Mouse (Mus musculus) myocyte (in vitro differentiated cells): ENCODE results near the gene Sectm1a. TPM values are rescaled to one million over a fixed set of nuclear protein-coding genes. Genes with fewer than 3 reads are reported as not detected.

Experiments used
- H3K27me3 ChIP-seq: one replicate; pipeline ENCODE4 v1.6.1; 2011; ENCODE audit not compliant: control insufficient read depth, insufficient read depth, insufficient read length
- H3K36me3 ChIP-seq: one replicate; pipeline ENCODE4 v1.6.1; 2011; ENCODE audit not compliant: control insufficient read depth, insufficient read depth
- H3K4me2 ChIP-seq: one replicate; pipeline ENCODE4 v1.6.1; 2011; ENCODE audit warnings: low read depth, control low read depth
- H3K4me3 ChIP-seq: one replicate; pipeline ENCODE4 v1.5.1; 2011; ENCODE audit warnings: mild to moderate bottlenecking, control low read depth, moderate library complexity
- H3K79me2 ChIP-seq: one replicate; pipeline ENCODE4 v1.6.1; 2011; ENCODE audit not compliant: control insufficient read depth, insufficient read depth
- H3ac ChIP-seq: one replicate; pipeline ENCODE4 v1.6.1; 2011; ENCODE audit not compliant: control insufficient read depth, insufficient read length
- CEBPB ChIP-seq: IDR thresholded peaks from 2 replicates; pipeline ENCODE4 v1.6.1; 2011; ENCODE audit warnings: mild to moderate bottlenecking, moderate library complexity; ENCODE audit not compliant: poor library complexity, insufficient read depth, severe bottlenecking
- E2F4 ChIP-seq: IDR thresholded peaks from one replicate; pipeline ENCODE4 v1.6.1; 2011; ENCODE audit warnings: mild to moderate bottlenecking, control low read depth, moderate library complexity; ENCODE audit not compliant: insufficient read depth
- MAX ChIP-seq: IDR thresholded peaks from one replicate; pipeline ENCODE4 v1.6.1; 2011; ENCODE audit warnings: low read depth, mild to moderate bottlenecking, control low read depth
- MYOD1 ChIP-seq, 3 experiments: IDR thresholded peaks; one replicate each; pipeline ENCODE4 v1.6.1; 2011; ENCODE audit warnings: control low read depth in 2 of 3, low read depth in 2 of 3, mild to moderate bottlenecking in 2 of 3, moderate library complexity in 1 of 3; ENCODE audit not compliant: insufficient read length in 2 of 3, control insufficient read depth in 1 of 3
- MYOG ChIP-seq, 3 experiments: IDR thresholded peaks; one replicate each; pipeline ENCODE4 v1.6.1; 2011; ENCODE audit warnings: control low read depth in 2 of 3, low read depth in 2 of 3, mild to moderate bottlenecking in 2 of 3; ENCODE audit not compliant: insufficient read length in 2 of 3, control insufficient read depth in 1 of 3, insufficient read depth in 1 of 3
- POLR2A ChIP-seq: IDR thresholded peaks from one replicate; pipeline ENCODE4 v1.6.1; 2011; ENCODE audit warnings: low read depth, mild to moderate bottlenecking, control low read depth, moderate library complexity; ENCODE audit not compliant: insufficient read length
- POLR2AphosphoS2 ChIP-seq: IDR thresholded peaks from one replicate; pipeline ENCODE4 v1.6.1; 2011; ENCODE audit warnings: low read depth, control low read depth; ENCODE audit not compliant: insufficient read length
- REST ChIP-seq: IDR thresholded peaks from one replicate; pipeline ENCODE4 v1.6.1; 2011; ENCODE audit warnings: mild to moderate bottlenecking, control low read depth, moderate library complexity; ENCODE audit not compliant: insufficient read depth, insufficient read length
- SRF ChIP-seq: IDR thresholded peaks from one replicate; pipeline ENCODE4 v1.6.1; 2011; ENCODE audit warnings: low read depth; ENCODE audit not compliant: control insufficient read depth, insufficient read length
- TCF12 ChIP-seq: IDR thresholded peaks from one replicate; pipeline ENCODE4 v1.6.1; 2011; ENCODE audit warnings: mild to moderate bottlenecking, control low read depth; ENCODE audit not compliant: poor library complexity, insufficient read depth, severe bottlenecking
- TCF3 ChIP-seq: IDR thresholded peaks from one replicate; pipeline ENCODE4 v1.6.1; 2011; ENCODE audit warnings: low read depth, control low read depth; ENCODE audit not compliant: insufficient read length
- USF1 ChIP-seq: IDR thresholded peaks from one replicate; pipeline ENCODE4 v1.6.1; 2011; ENCODE audit warnings: low read depth, mild to moderate bottlenecking, control low read depth, moderate library complexity
- polyA plus RNA-seq: library from polyadenylated mRNA; unstranded; fragments of >200 nt; fragmentation: generic; extraction: Trizol; gene quantifications from one replicate; pipeline ENCODE4 v1.2.1, GENCODE M21; 2012; ENCODE audit warnings: missing spikeins

Gene Sectm1a
- polyA plus RNA-seq, 1 experiment, result 0.12 TPM

DNA sequence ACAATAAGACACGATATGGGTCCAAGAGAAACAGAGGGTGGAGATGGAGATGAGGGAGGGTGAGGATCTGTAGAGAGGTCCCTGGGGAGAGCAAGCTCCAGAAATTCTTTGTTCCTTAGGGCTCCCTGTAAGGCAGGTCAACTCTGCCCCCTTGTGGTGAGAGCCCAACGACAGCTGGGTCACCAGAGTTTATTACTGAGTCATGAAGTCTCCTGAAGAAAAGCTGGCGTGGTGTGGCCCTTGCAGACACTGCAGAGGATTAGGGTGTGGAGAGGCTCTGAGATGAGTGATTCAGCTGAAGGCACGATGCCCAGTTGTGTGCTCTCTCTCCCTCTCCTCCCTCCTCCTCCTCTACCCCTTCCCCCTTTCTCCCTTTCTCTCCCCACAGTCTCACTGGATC lies 39.8 kb downstream of the Sectm1a start:
- Histone ChIP-seq H3K4me2 (peak overlapping the region; percentile 52), H3K36me3 (no peaks in the 10 kb centered on the region), H3ac (no peak overlapping the region), H3K27me3 (peaks cover 22% of the 10 kb centered on the region), H3K79me2 (no peaks in the 10 kb centered on the region), H3K4me3 (no peak overlapping the region)
- TF ChIP-seq MYOG (IDR thresholded peaks at IDR 0.05; ENCODE audit: control insufficient read depth in 1 of 3, insufficient read depth in 1 of 3, insufficient read length in 2 of 3, low read depth in 2 of 3), result peak in 1 of 3 experiments; percentile 66
- no peak for TF ChIP-seq POLR2A
- no peak for TF ChIP-seq POLR2AphosphoS2
- no peak for TF ChIP-seq USF1
- TF ChIP-seq MAX, result no peak
- peak; percentile 28 for TF ChIP-seq TCF12
- TF ChIP-seq SRF, result no peak
- TF ChIP-seq MYOD1 (IDR thresholded peaks at IDR 0.05; ENCODE audit: control insufficient read depth in 1 of 3, insufficient read length in 2 of 3, low read depth in 2 of 3), result peak; percentile 50 to 63 (median 59)
- no peak for TF ChIP-seq E2F4
- no peak for TF ChIP-seq TCF3
- TF ChIP-seq REST, result no peak
- TF ChIP-seq CEBPB, result no peak

DNA sequence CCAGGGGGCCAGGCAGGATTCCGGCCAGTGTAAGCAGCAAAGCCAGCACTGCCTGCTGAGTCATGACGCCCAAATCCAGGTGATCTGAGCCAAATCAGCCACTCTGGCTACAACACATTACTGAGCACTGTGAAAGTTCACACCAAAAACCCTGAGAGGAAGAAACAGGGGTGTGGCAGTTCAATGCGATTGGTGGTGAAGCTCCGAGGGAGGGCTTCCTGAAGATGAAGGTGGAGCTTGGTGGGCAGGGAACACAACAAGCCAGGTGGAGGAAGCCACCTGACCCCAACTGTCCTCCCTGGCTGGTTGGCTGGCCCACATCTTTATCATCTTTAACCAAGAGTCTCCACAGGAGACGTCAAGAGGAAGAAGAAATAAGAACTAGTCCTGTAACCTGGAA lies 41.7 kb downstream of the Sectm1a start, which contains the start of gene Cd7:
Gene Cd7 (minus strand): TSS at position 117 of the 400 bp plus-strand sequence.
- Histone ChIP-seq H3K27me3 (peaks cover 29% of the 10 kb centered on the region), H3K4me3 (no peak within 1 kb of the TSS), H3K4me2 (no peak within 1 kb of the TSS), H3K79me2 (no peaks in the 10 kb centered on the region), H3K36me3 (no peaks in the 10 kb centered on the region), H3ac (no peak within 1 kb of the TSS)
- no peak for TF ChIP-seq SRF
- no peak for TF ChIP-seq REST
- no peak for TF ChIP-seq POLR2AphosphoS2

DNA sequence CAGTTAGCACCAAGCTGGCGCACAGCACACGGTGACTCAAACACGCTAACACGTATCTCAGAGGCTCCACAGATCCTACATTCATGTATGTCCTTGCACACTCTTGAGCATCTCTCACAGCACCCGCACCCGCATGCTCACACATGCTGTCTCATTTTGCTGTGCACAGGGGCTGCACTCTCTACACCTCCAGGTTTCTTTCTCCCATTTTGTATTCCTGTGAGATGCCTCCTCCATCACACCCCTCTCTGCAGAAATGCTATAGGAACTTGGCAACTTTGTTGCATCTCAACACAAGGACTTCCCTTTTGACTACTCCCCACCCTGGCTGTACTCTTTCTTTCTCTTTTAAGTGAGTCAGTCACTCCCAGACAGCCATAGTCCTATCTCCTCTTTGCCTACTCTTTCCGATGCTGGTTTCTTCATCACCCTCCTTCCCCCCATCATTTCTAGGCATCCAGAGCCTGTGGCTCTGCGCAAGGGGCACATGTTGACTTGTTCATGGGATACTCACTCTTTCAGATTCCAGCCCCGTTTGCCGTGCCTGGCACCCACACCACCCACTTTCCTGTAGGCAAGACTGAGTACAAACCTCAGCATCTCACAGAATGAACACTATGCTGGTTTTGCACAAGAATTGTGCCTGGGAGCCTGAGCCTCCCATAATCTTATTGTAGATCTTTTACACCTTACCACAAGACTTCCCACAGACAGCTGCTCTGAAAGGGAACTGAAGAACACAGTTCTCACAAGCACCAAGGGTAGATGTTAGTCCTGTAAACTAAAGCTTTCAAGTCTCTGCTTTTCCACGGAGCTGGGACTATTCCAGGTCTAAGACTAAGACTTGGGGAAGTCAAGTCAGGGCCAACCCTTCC lies 42.4 kb downstream of the Sectm1a start:
- H3K27me3 ChIP-seq, result peaks cover 29% of the 10 kb centered on the region
- no peak for TF ChIP-seq MYOD1 (IDR thresholded peaks at IDR 0.05; ENCODE audit: control insufficient read depth in 1 of 3, insufficient read length in 2 of 3, low read depth in 2 of 3)
- no peak for TF ChIP-seq POLR2AphosphoS2
- no peak for TF ChIP-seq MYOG (IDR thresholded peaks at IDR 0.05; ENCODE audit: control insufficient read depth in 1 of 3, insufficient read depth in 1 of 3, insufficient read length in 2 of 3, low read depth in 2 of 3)
- TF ChIP-seq TCF3, result no peak
- TF ChIP-seq USF1, result no peak
- no peak for TF ChIP-seq SRF
- no peak for TF ChIP-seq E2F4
- TF ChIP-seq POLR2A, result no peak
- TF ChIP-seq MAX, result no peak
- no peak for TF ChIP-seq REST
- TF ChIP-seq CEBPB, result no peak
- TF ChIP-seq TCF12, result no peak

DNA sequence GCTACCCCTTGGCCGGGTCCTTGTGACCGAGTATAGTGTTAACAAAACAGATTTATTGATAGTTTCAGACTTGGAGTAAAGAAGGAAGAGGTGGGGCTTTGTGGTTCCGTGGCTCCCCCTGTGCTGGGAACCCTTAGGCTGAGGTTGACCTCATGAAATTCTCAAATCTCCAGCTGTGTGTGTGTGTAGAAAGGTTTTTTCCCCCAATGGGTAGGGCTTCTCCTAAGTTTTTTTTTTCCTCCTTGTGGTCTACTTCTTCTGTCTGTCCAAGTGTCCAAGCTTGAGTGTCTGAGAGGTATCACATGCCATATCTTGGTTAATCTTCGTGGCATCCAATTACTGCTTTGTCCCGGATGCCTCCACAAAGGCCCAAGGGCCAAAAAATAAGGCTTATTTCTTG lies 47.9 kb downstream of the Sectm1a start:
- no peak overlapping the region for H3K4me3 ChIP-seq
- no peaks in the 10 kb centered on the region for H3K79me2 ChIP-seq
- no peak overlapping the region for H3K4me2 ChIP-seq
- H3K36me3 ChIP-seq, result no peaks in the 10 kb centered on the region
- no peak for TF ChIP-seq REST
- no peak for TF ChIP-seq MAX
- no peak for TF ChIP-seq TCF12
- no peak for TF ChIP-seq USF1
- no peak for TF ChIP-seq MYOG (IDR thresholded peaks at IDR 0.05; ENCODE audit: control insufficient read depth in 1 of 3, insufficient read depth in 1 of 3, insufficient read length in 2 of 3, low read depth in 2 of 3)
- TF ChIP-seq POLR2AphosphoS2, result no peak
- no peak for TF ChIP-seq E2F4
- TF ChIP-seq CEBPB, result no peak
- TF ChIP-seq TCF3, result no peak
- no peak for TF ChIP-seq POLR2A
- no peak for TF ChIP-seq SRF
- TF ChIP-seq MYOD1 (IDR thresholded peaks at IDR 0.05; ENCODE audit: control insufficient read depth in 1 of 3, insufficient read length in 2 of 3, low read depth in 2 of 3), result no peak
- peaks cover 36% of the 10 kb centered on the region for H3K27me3 ChIP-seq
- no peak overlapping the region for H3ac ChIP-seq

More for the DNA sequence above, 42.4 kb downstream of the Sectm1a start:
- Histone ChIP-seq H3K4me3 (no peak overlapping the region), H3ac (no peak overlapping the region), H3K4me2 (no peak overlapping the region), H3K36me3 (no peaks in the 10 kb centered on the region), H3K79me2 (no peaks in the 10 kb centered on the region)
